Mouse (Mus musculus): Measurements from ENCODE around the gene Pard3.
A peak's percentile ranks its signal among the peaks of the same experiment; 100 is the strongest.

Pard3 gene

GRCm38 (mm10) chr8:127087434-127087833 is 23.7 kb downstream of the Pard3 start:
- no peak for DNase-seq

DNA sequence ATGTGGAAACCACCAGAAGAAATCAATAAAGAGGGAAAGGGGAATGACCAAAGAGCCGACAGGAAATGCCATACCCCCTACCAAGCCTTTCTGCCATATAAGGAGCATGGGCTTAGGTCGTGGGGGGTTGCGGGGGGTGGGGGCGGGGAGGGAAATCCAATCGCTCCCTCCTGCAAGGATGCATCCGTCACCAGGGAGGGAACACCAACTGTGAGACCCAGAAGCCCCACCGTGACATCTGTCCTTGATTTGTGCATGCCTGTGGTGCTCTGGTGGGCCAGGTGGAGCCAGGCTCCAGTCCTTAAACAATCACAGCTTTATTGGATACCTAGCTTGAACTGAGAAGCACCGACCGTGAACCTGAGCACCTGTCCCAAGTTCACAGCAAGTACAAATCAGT is 24.7 kb downstream of the Pard3 start:
- DNase-seq, result no peak

DNA sequence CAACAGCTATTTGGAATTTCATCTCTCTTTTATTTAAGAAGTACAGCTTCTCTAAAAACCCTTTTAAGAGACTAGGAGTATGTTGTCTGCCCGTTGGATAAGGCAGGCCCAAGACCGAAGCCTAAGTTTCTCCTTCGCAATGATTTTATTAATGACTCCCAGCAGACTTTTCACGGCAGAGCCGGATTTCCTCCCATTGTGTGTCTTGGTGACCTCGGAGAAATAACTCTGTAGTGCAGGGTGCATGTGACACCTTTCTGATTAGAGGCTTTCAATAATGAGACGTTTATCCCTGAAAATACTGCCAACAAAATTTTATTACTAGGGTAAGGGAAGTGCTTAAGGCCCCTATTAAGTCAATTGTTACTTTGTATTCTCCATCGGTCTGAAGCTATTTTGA is 25.3 kb downstream of the Pard3 start:
- DNase-seq, result no peak

- no peak for DNase-seq
Measured at GRCm38 (mm10) chr8:127090435-127090834, 26.7 kb downstream of the Pard3 start.

GRCm38 (mm10) chr8:127091936-127092335 is 28.2 kb downstream of the Pard3 start:
- no peak for DNase-seq

- DNase-seq, result no peak
Measured at GRCm38 (mm10) chr8:127092383-127093112, 28.9 kb downstream of the Pard3 start.

GRCm38 (mm10) chr8:127093113-127093426 is 29.4 kb downstream of the Pard3 start:
- DNase-seq, result no peak

- DNase-seq, result no peak
Measured at GRCm38 (mm10) chr8:127095763-127096162, 32.1 kb downstream of the Pard3 start.

DNA sequence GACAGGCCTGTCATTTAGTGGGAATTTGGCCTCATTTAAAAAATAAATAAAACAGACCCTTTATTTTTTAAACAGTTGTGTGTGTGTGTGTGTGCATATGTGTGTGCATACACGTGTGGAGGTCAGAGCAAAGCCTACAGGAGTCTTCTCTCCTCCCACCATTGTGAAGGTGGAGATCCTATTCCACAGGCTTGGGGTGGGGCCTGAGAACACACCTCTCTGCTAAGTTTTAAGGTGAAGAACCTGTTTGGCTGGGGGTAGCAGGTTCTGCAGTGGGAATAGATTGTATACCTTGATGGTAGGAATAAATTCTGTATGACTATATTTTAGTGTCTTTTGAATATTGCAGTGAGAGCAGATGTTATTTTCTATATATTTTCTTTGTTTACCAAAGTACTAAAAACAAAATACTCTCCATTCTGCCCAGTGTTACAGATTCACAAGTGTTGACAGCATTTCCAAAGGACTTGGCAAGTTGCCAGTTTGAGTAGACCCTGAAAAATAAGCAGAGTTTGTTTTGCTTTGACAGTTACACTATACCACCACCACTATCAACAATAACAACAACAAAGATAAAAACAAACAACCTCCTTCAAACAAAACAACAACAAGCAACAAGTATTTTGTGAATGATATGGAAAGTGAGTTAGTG is 35.9 kb downstream of the Pard3 start:
- DNase-seq, result no peak

GRCm38 (mm10) chr8:127103256-127103655 is 39.6 kb downstream of the Pard3 start:
- no peak for DNase-seq

- no peak for DNase-seq
Measured at GRCm38 (mm10) chr8:127104616-127105015, 40.9 kb downstream of the Pard3 start.

GRCm38 (mm10) chr8:127107928-127108327 is 44.2 kb downstream of the Pard3 start:
- no peak for DNase-seq

- no peak for DNase-seq
Measured at GRCm38 (mm10) chr8:127113209-127113608, 49.5 kb downstream of the Pard3 start.

- no peak for DNase-seq
Measured at GRCm38 (mm10) chr8:127115837-127116236, 52.1 kb downstream of the Pard3 start.

GRCm38 (mm10) chr8:127118373-127118861 is 54.7 kb downstream of the Pard3 start:
- DNase-seq, result no peak

GRCm38 (mm10) chr8:127123391-127123790 is 59.7 kb downstream of the Pard3 start:
- DNase-seq, result no peak

GRCm38 (mm10) chr8:127124795-127125194 is 61.1 kb downstream of the Pard3 start:
- DNase-seq, result no peak

DNA sequence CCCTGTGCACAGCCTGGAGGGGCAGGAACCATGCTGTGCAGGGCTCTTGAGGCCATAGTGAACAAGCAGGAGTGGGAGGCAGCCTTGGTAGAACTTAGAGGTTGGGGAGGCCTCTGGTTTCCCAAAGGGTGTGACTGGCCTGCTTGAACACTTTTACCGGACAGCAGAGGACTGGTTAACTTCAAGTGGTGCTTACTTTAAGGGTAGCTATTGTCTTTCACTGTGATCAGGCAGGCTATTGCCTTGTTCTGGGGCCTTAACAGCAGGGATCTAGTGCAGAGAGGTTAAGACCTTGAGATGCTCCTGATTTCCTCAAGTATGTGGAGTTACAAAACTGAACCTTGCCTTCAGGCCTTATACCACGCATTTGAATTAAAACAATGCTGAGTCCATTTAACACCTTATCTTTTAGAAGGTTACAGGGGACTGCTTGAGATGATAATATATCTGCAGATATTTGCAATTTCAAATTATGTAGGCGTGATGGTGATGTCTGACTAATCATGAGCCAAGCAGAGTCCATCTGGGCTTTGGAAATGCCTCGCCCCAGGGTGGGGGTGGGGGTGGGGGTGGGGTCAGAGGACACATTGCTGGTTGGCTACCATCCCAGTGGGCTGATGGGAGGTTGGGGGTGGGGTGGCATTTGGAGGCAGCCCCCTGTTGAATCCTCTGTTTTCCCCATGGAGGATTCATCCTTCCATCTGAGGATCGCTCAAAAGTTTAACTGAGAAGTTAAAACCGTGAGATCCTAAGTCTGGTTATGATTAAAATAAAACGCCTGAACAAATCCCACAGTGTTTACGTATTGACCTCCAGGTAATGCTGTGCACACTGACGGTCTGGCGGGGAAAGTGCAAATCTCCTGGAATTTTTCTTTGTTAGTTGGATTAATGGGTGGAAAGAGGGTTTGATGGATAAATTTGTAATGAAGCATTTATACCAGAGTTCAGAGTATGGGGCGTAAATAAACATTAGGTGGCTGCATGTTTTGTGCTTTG is 62.3 kb downstream of the Pard3 start:
- no peak for DNase-seq

DNA sequence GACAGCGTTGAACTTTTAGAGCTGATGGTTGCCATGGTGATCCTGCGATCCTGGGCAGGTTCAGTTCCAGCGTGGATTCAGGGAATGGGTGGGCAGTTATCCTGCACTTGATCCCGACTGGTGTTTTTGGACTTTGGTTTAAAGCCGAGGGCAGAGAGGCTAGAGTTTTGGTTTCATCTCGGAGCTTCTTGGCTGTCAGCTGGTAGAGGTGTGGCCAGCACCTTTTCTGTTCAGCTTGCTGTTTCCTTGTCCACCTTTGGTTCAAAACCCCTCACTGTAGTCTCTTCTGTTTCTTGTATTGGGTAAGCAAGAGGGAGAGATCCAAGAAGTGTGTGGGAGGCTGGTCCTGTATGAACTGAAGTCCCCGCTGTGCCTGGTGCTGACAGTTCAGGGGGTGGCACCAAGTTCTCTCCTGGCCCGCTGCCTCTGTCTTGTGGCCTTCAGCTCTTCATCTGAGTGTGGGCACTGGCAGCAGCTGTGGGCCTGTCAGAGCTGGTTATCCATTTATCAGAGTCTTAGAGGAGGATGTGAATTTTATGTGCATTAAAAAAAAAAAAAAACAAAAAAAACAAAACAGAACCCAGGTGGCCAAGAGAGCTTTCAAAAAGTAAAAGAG is 65.2 kb downstream of the Pard3 start:
- no peak for DNase-seq

DNA sequence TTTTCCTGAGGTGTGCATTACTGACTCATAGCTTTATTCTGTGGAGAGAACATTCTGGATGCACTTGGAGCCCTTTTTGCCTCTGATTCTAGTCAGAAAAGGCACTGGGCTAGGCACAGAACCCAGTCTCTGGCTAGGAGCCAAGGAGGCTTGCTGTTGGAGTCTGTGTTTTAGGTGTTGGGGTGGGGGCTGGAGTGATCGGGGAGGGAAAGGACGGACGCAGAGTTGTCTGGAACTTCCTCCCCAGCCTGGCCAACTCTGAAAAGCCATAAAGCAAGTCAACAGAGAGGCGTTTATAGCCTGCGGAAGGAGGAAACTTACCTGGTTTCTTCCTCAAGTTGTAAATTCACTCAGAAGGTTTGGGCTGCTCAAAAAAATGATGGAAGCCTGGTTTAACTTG is 70.6 kb downstream of the Pard3 start:
- DNase-seq, result no peak

GRCm38 (mm10) chr8:127136201-127136600 is 72.5 kb downstream of the Pard3 start:
- no peak for DNase-seq

GRCm38 (mm10) chr8:127136781-127137180 is 73.1 kb downstream of the Pard3 start:
- no peak for DNase-seq

GRCm38 (mm10) chr8:127139154-127139553 is 75.5 kb downstream of the Pard3 start:
- peak; percentile 67 for DNase-seq

All from thymus, postnatal 4 days (tissue).